ENCODE assay signal across 22 mouse cellular contexts in the genomic region with DNA sequence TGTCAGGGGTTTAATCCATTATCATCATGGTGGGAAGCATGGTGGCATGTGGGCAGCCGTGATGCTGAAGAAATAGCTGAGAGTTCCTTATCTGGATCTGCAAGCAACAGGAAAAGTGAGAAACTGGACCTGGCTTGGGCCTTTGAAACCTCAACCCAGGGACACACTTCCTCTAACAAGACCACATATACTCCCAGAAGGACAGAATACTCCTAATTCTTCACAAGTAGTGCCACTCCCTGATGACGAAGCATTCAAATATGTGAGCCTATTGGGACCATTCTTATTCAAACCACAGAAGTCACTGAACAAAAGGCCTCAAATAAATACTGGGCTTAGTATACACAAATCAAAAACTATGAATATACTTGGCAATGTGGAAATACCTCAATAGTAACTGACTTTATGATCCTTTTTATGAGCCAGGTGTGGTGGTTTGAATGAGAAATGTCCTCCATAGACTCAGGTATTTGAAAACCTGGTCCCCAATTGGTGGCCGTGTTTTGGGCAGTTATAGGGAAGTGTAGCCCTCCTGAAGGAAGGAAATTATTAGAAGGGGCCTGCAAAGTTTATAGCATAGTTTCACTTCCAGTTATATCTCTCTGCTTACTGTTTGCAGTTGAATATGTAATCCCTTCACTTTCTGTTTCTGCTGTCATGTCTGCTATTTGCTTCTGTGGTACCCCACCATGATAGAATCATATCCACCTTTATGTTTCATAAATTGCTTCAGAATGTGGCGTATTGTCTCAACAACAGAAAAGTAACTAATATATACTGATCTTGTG. TPM values are rescaled to one million over a fixed set of nuclear protein-coding genes. Genes with fewer than 3 reads are reported as not detected.
"Had no signal": no experiment of that assay in that cellular context is flagged by ENCODE, and none has a peak within 500 bp of the region (broad histone marks: within the 10 kb centered on the region; RNA-seq: fewer than 3 reads in every experiment).

No protein-coding gene starts in this region.

- H3K4me3 ChIP-seq: kidney, embryonic 15.5 days; left cerebral cortex, adult 2 months; liver, embryonic 13.5 days; megakaryocyte, embryonic 14.5 days; midbrain, embryonic 10.5 days; midbrain, embryonic 13.5 days; myocyte; neural tube, embryonic 13.5 days had no signal

- ATAC-seq: midbrain, embryonic 13.5 days; midbrain, embryonic 16.5 days had no signal

- DNase-seq: kidney, postnatal 10 days; kidney, postnatal 36 days; layer of hippocampus, postnatal 36 days; liver, embryonic 13.5 days; lung, adult 2 months; lung, postnatal 14 days; lung, postnatal 4 days; thymus, adult 2 months; thymus, postnatal 14 days had no signal

- H3K4me2 ChIP-seq: kidney, embryonic 15.5 days; liver, embryonic 13.5 days; midbrain, embryonic 13.5 days; neural tube, embryonic 13.5 days had no signal

- H3K36me3 ChIP-seq: kidney, embryonic 15.5 days; liver, embryonic 13.5 days; midbrain, embryonic 10.5 days; midbrain, embryonic 13.5 days; neural tube, embryonic 13.5 days had no signal

- H3K27ac ChIP-seq: kidney, embryonic 15.5 days; left cerebral cortex, adult 2 months; liver, embryonic 13.5 days; midbrain, embryonic 10.5 days; midbrain, embryonic 13.5 days; neural tube, embryonic 13.5 days; stomach, postnatal 0 days had no signal

- H3K4me1 ChIP-seq: kidney, embryonic 15.5 days; liver, embryonic 13.5 days; megakaryocyte, embryonic 14.5 days; midbrain, embryonic 10.5 days; midbrain, embryonic 13.5 days; neural tube, embryonic 13.5 days had no signal

- H3K9ac ChIP-seq: kidney, embryonic 15.5 days; liver, embryonic 13.5 days; midbrain, embryonic 13.5 days; neural tube, embryonic 13.5 days had no signal

- H3K9me3 ChIP-seq: kidney, embryonic 15.5 days; liver, embryonic 13.5 days; midbrain, embryonic 10.5 days; midbrain, embryonic 13.5 days; neural tube, embryonic 13.5 days had no signal

RNA-seq across cellular contexts. Expression of a gene that starts 6.5 kb away (rescaled TPM):
- total RNA-seq: liver, adult 2 months; monocyte, adult 5-6 weeks had no signal
- polyA plus RNA-seq: liver, adult 2 months; small intestine, adult 2 months; spleen, adult 2 months had no signal
